Mouse (Mus musculus): ENCODE data around the gene Eef1akmt3. TPM values are rescaled to one million over a fixed set of nuclear protein-coding genes. Genes with fewer than 3 reads are reported as not detected.

Gene Eef1akmt3
- polyA plus RNA-seq, 1 experiment from 2014 or later: 0.89 TPM

GRCm38 (mm10) chr10:126986541-126986961 is 54.8 kb downstream of the Eef1akmt3 start:
- H3K27ac ChIP-seq (ENCODE audit: low read depth, low read length): peak overlapping the region; percentile 80
- H3K4me1 ChIP-seq (ENCODE audit: control insufficient read depth, insufficient read depth, low read length): peaks cover 73% of the 10 kb centered on the region
- H3K9ac ChIP-seq (ENCODE audit: low read depth, low read length): no peak overlapping the region
- H3K4me3 ChIP-seq (ENCODE audit: low read length): no peak overlapping the region
- peak overlapping the region; percentile 26; the same call in 1 of the 2 replicates for H3K4me2 ChIP-seq (replicated peaks; ENCODE audit: low read depth, low read length)
- peak; percentile 64 for ATAC-seq (ENCODE audit: low FRiP score, low TSS enrichment)
- no peaks in the 10 kb centered on the region for H3K9me3 ChIP-seq (ENCODE audit: control insufficient read depth, low read length)
- H3K27me3 ChIP-seq (ENCODE audit: control insufficient read depth, insufficient read depth, low read length): no peaks in the 10 kb centered on the region
- peaks cover 15% of the 10 kb centered on the region for H3K36me3 ChIP-seq (ENCODE audit: control insufficient read depth, insufficient read depth, low read length)
- 58% methylated on average over 4 of the region's 4 CpGs for WGBS

GRCm38 (mm10) chr10:126985579-126985978 is 55.7 kb downstream of the Eef1akmt3 start:
- no peak overlapping the region for H3K4me3 ChIP-seq (ENCODE audit: low read length)
- peaks cover 8% of the 10 kb centered on the region; the same call in 1 of the 2 replicates for H3K36me3 ChIP-seq (ENCODE audit: control insufficient read depth, insufficient read depth, low read length)
- H3K27ac ChIP-seq (ENCODE audit: low read depth, low read length): peak overlapping the region; percentile 80; the same call in 1 of the 2 replicates
- no peaks in the 10 kb centered on the region for H3K9me3 ChIP-seq (ENCODE audit: control insufficient read depth, low read length)
- H3K4me1 ChIP-seq (ENCODE audit: control insufficient read depth, insufficient read depth, low read length): peaks cover 79% of the 10 kb centered on the region
- H3K9ac ChIP-seq (ENCODE audit: low read depth, low read length): no peak overlapping the region
- H3K4me2 ChIP-seq (replicated peaks; ENCODE audit: low read depth, low read length): no peak overlapping the region
- H3K27me3 ChIP-seq (ENCODE audit: control insufficient read depth, insufficient read depth, low read length): no peaks in the 10 kb centered on the region
- 88% methylated on average over 9 of the region's 9 CpGs for WGBS
- no peak for ATAC-seq (ENCODE audit: low FRiP score, low TSS enrichment)

DNA sequence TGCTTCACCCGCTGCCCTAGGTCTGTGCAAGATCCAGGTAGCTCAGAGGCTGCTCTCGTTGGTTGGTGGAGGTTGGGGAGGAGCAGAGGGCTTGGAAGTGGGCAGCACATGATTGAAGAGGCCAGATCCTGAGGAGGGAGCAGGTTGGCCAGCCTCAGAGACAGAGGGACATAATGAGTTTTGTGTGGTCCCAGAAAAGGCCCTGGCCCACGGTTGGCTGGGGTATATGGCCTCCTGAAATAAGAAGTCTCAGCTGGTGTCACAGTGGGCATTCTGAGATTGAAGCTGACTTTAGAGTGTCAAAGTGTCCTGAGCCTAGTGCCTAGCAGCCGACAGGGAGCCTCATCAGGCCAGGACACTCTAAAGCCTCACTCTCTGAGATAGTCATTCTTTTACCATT is 56.2 kb downstream of the Eef1akmt3 start:
- Histone ChIP-seq H3K9ac (ENCODE audit: low read depth, low read length) (no peak overlapping the region), H3K36me3 (ENCODE audit: control insufficient read depth, insufficient read depth, low read length) (peaks cover 8% of the 10 kb centered on the region; the same call in 1 of the 2 replicates), H3K9me3 (ENCODE audit: control insufficient read depth, low read length) (no peaks in the 10 kb centered on the region), H3K4me2 (replicated peaks; ENCODE audit: low read depth, low read length) (no peak overlapping the region), H3K27me3 (ENCODE audit: control insufficient read depth, insufficient read depth, low read length) (no peaks in the 10 kb centered on the region), H3K4me3 (ENCODE audit: low read length) (no peak overlapping the region), H3K4me1 (ENCODE audit: control insufficient read depth, insufficient read depth, low read length) (peaks cover 79% of the 10 kb centered on the region), H3K27ac (ENCODE audit: low read depth, low read length) (no peak overlapping the region; the same call in 1 of the 2 replicates)
- no peak for ATAC-seq (ENCODE audit: low FRiP score, low TSS enrichment)
- 79% methylated on average over 4 of the region's 4 CpGs for WGBS

GRCm38 (mm10) chr10:126984189-126985004 is 56.9 kb downstream of the Eef1akmt3 start:
- WGBS: 41% methylated on average over 5 of the region's 5 CpGs
- H3K9ac ChIP-seq (ENCODE audit: low read depth, low read length): peak overlapping the region; percentile 28; the same call in 1 of the 2 replicates

GRCm38 (mm10) chr10:126983193-126983725 is 58.1 kb downstream of the Eef1akmt3 start:
- H3K4me2 ChIP-seq (replicated peaks; ENCODE audit: low read depth, low read length): peak overlapping the region; percentile 79
- H3K27me3 ChIP-seq (ENCODE audit: control insufficient read depth, insufficient read depth, low read length): no peaks in the 10 kb centered on the region
- no peaks in the 10 kb centered on the region for H3K9me3 ChIP-seq (ENCODE audit: control insufficient read depth, low read length)
- H3K9ac ChIP-seq (ENCODE audit: low read depth, low read length): peak overlapping the region; percentile 99; the same call in 1 of the 2 replicates
- WGBS: 23% methylated on average over 14 of the region's 14 CpGs
- H3K36me3 ChIP-seq (ENCODE audit: control insufficient read depth, insufficient read depth, low read length): peaks cover 8% of the 10 kb centered on the region; the same call in 1 of the 2 replicates
- no peak for ATAC-seq (ENCODE audit: low FRiP score, low TSS enrichment)
- peak overlapping the region; percentile 43 for H3K27ac ChIP-seq (ENCODE audit: low read depth, low read length)
- peak overlapping the region; percentile 98 for H3K4me3 ChIP-seq (ENCODE audit: low read length)
- peaks cover 75% of the 10 kb centered on the region for H3K4me1 ChIP-seq (ENCODE audit: control insufficient read depth, insufficient read depth, low read length)

More at GRCm38 (mm10) chr10:126984189-126985004, 56.9 kb downstream of the Eef1akmt3 start:
- H3K4me3 ChIP-seq (ENCODE audit: low read length): no peak overlapping the region
- no peak for ATAC-seq (ENCODE audit: low FRiP score, low TSS enrichment)
- peak overlapping the region; percentile 49; the same call in 1 of the 2 replicates for H3K27ac ChIP-seq (ENCODE audit: low read depth, low read length)
- H3K4me1 ChIP-seq (ENCODE audit: control insufficient read depth, insufficient read depth, low read length): peaks cover 79% of the 10 kb centered on the region
- peaks cover 8% of the 10 kb centered on the region; the same call in 1 of the 2 replicates for H3K36me3 ChIP-seq (ENCODE audit: control insufficient read depth, insufficient read depth, low read length)
- H3K4me2 ChIP-seq (replicated peaks; ENCODE audit: low read depth, low read length): no peak overlapping the region
- no peaks in the 10 kb centered on the region for H3K9me3 ChIP-seq (ENCODE audit: control insufficient read depth, low read length)
- H3K27me3 ChIP-seq (ENCODE audit: control insufficient read depth, insufficient read depth, low read length): no peaks in the 10 kb centered on the region

GRCm38 (mm10) chr10:126981746-126982145 is 59.6 kb downstream of the Eef1akmt3 start:
- ATAC-seq (ENCODE audit: low FRiP score, low TSS enrichment): no peak
- Histone ChIP-seq H3K27me3 (ENCODE audit: control insufficient read depth, insufficient read depth, low read length) (no peaks in the 10 kb centered on the region), H3K36me3 (ENCODE audit: control insufficient read depth, insufficient read depth, low read length) (peaks cover 8% of the 10 kb centered on the region; the same call in 1 of the 2 replicates), H3K4me2 (replicated peaks; ENCODE audit: low read depth, low read length) (peak overlapping the region; percentile 79), H3K4me1 (ENCODE audit: control insufficient read depth, insufficient read depth, low read length) (peaks cover 72% of the 10 kb centered on the region), H3K9ac (ENCODE audit: low read depth, low read length) (peak overlapping the region; percentile 99; the same call in 1 of the 2 replicates), H3K9me3 (ENCODE audit: control insufficient read depth, low read length) (no peaks in the 10 kb centered on the region), H3K4me3 (ENCODE audit: low read length) (peak overlapping the region; percentile 98), H3K27ac (ENCODE audit: low read depth, low read length) (0 out of 2 replicates have a peak overlapping the region, but pooled peaks have one; percentile 62)
- WGBS: 54% methylated on average over 3 of the region's 3 CpGs

MicroRNA genes within 50 kb of the gene (microRNA counts, 519-probe panel; counts per million panel counts)
- microRNA mmu-miR-26a (2,034 counts per million, percentile 5 among the panel's probes with 10 or more counts), microRNA mmu-miR-546 (not detected)

Small RNA genes within 50 kb of the gene (microRNA-seq; reads per million reads assigned to microRNA genes)
- gene Mir26a-2: 63.1 reads per million, percentile 47 among the genes with 10 or more reads in this experiment
- gene Mir546: 1.3 reads per million

Other genes with a start within 250 kb of the Eef1akmt3 start
- gene Atp23, start 140.2 kb downstream of the Eef1akmt3 start, polyA plus RNA-seq (2014; fragmentation: Nextera tagmentation; extraction: Ambion mirVana): 22.7 and 26.8 TPM in 2 replicates
- gene Ctdsp2, start 62.8 kb downstream of the Eef1akmt3 start, polyA plus RNA-seq (2014; fragmentation: Nextera tagmentation; extraction: Ambion mirVana): 81.1 and 112 TPM in 2 replicates
- 0.19 and 0.20 TPM in 2 replicates for gene Avil, start 40.8 kb downstream of the Eef1akmt3 start, polyA plus RNA-seq (2014; fragmentation: Nextera tagmentation; extraction: Ambion mirVana)
- 90.5 and 98.2 TPM in 2 replicates for gene Tsfm, start 10.7 kb downstream of the Eef1akmt3 start, polyA plus RNA-seq (2014; fragmentation: Nextera tagmentation; extraction: Ambion mirVana)
- 69.5 and 78.1 TPM in 2 replicates for gene Mettl1, start 99 bp downstream of the Eef1akmt3 start, polyA plus RNA-seq (2014; fragmentation: Nextera tagmentation; extraction: Ambion mirVana)
- gene Cyp27b1, start 6.7 kb upstream of the Eef1akmt3 start, polyA plus RNA-seq (2014; fragmentation: Nextera tagmentation; extraction: Ambion mirVana): 0.36 and 0.41 TPM in 2 replicates
- gene March9, start 18.7 kb upstream of the Eef1akmt3 start, polyA plus RNA-seq (2014; fragmentation: Nextera tagmentation; extraction: Ambion mirVana): 1.5 and 2.6 TPM in 2 replicates
- 2,221 and 2,763 TPM in 2 replicates for gene Cdk4, start 22.0 kb upstream of the Eef1akmt3 start, polyA plus RNA-seq (2014; fragmentation: Nextera tagmentation; extraction: Ambion mirVana)
- gene Tspan31, start 28.8 kb upstream of the Eef1akmt3 start, polyA plus RNA-seq (2014; fragmentation: Nextera tagmentation; extraction: Ambion mirVana): 106 and 153 TPM in 2 replicates
- 0.07 and 0.61 TPM in 2 replicates for gene Agap2, start 33.8 kb upstream of the Eef1akmt3 start, polyA plus RNA-seq (2014; fragmentation: Nextera tagmentation; extraction: Ambion mirVana)
- 31.4 and 47.5 TPM in 2 replicates for gene Os9, start 79.6 kb upstream of the Eef1akmt3 start, polyA plus RNA-seq (2014; fragmentation: Nextera tagmentation; extraction: Ambion mirVana)
- 6.2 and 8.7 TPM in 2 replicates for gene B4galnt1, start 123.7 kb upstream of the Eef1akmt3 start, polyA plus RNA-seq (2014; fragmentation: Nextera tagmentation; extraction: Ambion mirVana)
- gene Slc26a10, start 139.1 kb upstream of the Eef1akmt3 start, polyA plus RNA-seq (2014; fragmentation: Nextera tagmentation; extraction: Ambion mirVana): 2.0 and 2.3 TPM in 2 replicates
- 31.0 and 32.9 TPM in 2 replicates for gene Arhgef25, start 148.6 kb upstream of the Eef1akmt3 start, polyA plus RNA-seq (2014; fragmentation: Nextera tagmentation; extraction: Ambion mirVana)
- gene Dtx3, start 154.2 kb upstream of the Eef1akmt3 start, polyA plus RNA-seq (2014; fragmentation: Nextera tagmentation; extraction: Ambion mirVana): 107 and 117 TPM in 2 replicates
- 19.2 and 31.0 TPM in 2 replicates for gene Pip4k2c, start 170.1 kb upstream of the Eef1akmt3 start, polyA plus RNA-seq (2014; fragmentation: Nextera tagmentation; extraction: Ambion mirVana)
- 0.37 and 0.57 TPM in 2 replicates for gene Kif5a, start 221.8 kb upstream of the Eef1akmt3 start, polyA plus RNA-seq (2014; fragmentation: Nextera tagmentation; extraction: Ambion mirVana)
- gene Dctn2, start 224.9 kb upstream of the Eef1akmt3 start, polyA plus RNA-seq (2014; fragmentation: Nextera tagmentation; extraction: Ambion mirVana): 164 and 173 TPM in 2 replicates
- gene Mbd6, start 247.5 kb upstream of the Eef1akmt3 start, polyA plus RNA-seq (2014; fragmentation: Nextera tagmentation; extraction: Ambion mirVana): 16.2 and 22.3 TPM in 2 replicates

All from kidney, embryonic 14.5 days (tissue).